Mouse (Mus musculus): ENCODE data around the gene Gucy2d.

DNA sequence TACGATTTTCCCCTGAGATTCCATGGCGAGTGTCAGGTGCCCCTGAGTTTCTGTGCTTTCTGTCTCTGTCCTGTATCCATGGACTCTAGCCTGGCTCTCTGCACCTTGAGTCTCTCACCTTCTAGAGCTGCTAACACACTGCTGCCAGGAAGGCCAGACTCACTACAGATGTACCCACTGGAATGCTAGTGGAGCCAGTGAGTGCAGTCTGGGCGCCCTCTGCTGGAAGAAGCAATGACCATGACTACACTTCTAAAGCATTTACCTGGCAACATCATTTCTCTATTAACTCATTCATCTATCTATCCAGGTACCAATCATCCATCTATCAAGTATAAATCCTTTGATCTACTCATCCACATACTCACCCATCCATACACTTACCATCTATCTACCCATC lies 9.4 kb upstream of the Gucy2d start:
- TF ChIP-seq CTCF (IDR thresholded peaks at IDR 0.05 in 2 of 3, conservative IDR thresholded peaks at IDR 0.05 in 1 of 3; ENCODE audit: control insufficient read depth in 1 of 3, insufficient read depth in 1 of 3, low read depth in 2 of 3, low read length in 3 of 3, poor library complexity in 1 of 3, severe bottlenecking in 1 of 3) (peak; percentile 64 to 83 (median 78)), BHLHE40 (IDR thresholded peaks at IDR 0.05; ENCODE audit: borderline replicate concordance, low read depth, low read length) (no peak)
